Mouse (Mus musculus) layer of hippocampus, postnatal 10 days (tissue): ENCODE results near the gene Tmsb15b1. TPM values are rescaled to one million over a fixed set of nuclear protein-coding genes. Genes with fewer than 3 reads are reported as not detected.
"Not testable (repeated sequence)": the region's sequence is repeated elsewhere in the genome, so short reads cannot be mapped to it uniquely, and the experiment has no call there.

Source experiments
- DNase-seq, 2 experiments: peaks; one replicate each; pipeline ENCODE4 v3.0.0; 2021; ENCODE audit warnings: low spot score in 2 of 2
- long read RNA-seq: library from polyadenylated mRNA; stranded (forward); transcript quantifications from one replicate; pipeline ENCODE4 v2.0.0, GENCODE M21; 2023
- total RNA-seq, 2 experiments: library from RNA; stranded (reverse); gene quantifications; 2 replicates each; pipeline ENCODE4 v1.2.3; 2021

The Tmsb15b1 gene
- total RNA-seq: 10 to 100 TPM in 1 of 2 experiments, 1 to 10 TPM in 1; 8.2 to 21.9 TPM
- long read RNA-seq, partial matches to known transcripts: 0 of 6 reads
- long read RNA-seq, other reads (novel, unspliced or antisense): 2 of 6 reads

- DNase-seq: peak; percentile 51 to 59
Observed at GRCm38 (mm10) chrX:136976424-136977084, at the start of gene Tmsb15b1, which contains the start of gene Tmsb15l. Tmsb15b1 (minus strand) TSS chrX:136976874. Tmsb15l (minus strand) TSS chrX:136976869.

GRCm38 (mm10) chrX:137019310-137019709, 42.6 kb upstream of the Tmsb15b1 start:
- peak; percentile 58 to 62 for DNase-seq

GRCm38 (mm10) chrX:137017668-137018067, 41.0 kb upstream of the Tmsb15b1 start:
- DNase-seq: no peak

- peak in 1 of 2 experiments; percentile 49 for DNase-seq
Observed at GRCm38 (mm10) chrX:137015099-137015709, 38.5 kb upstream of the Tmsb15b1 start.

- DNase-seq: no peak
Observed at GRCm38 (mm10) chrX:136996256-136996655, 19.6 kb upstream of the Tmsb15b1 start.

- DNase-seq: peak in 1 of 2 experiments; percentile 42
Observed at GRCm38 (mm10) chrX:136993641-136994040, 17.0 kb upstream of the Tmsb15b1 start.

- DNase-seq: peak; percentile 72 to 82
Observed at GRCm38 (mm10) chrX:136992978-136993547, 16.4 kb upstream of the Tmsb15b1 start, which contains the start of gene Zcchc18. Zcchc18 (plus strand) TSS chrX:136993155.

- DNase-seq: peak in 1 of 2 experiments; percentile 17
Observed at GRCm38 (mm10) chrX:136992191-136992965, 15.7 kb upstream of the Tmsb15b1 start.

- DNase-seq: no peak
Observed at GRCm38 (mm10) chrX:136991274-136991673, 14.6 kb upstream of the Tmsb15b1 start.

GRCm38 (mm10) chrX:136986039-136986438, 9.4 kb upstream of the Tmsb15b1 start:
- DNase-seq: no peak

- DNase-seq: no peak
Observed at GRCm38 (mm10) chrX:136978616-136979015, 1.9 kb upstream of the Tmsb15b1 start.

GRCm38 (mm10) chrX:136975397-136975796, 1.3 kb downstream of the Tmsb15b1 start, which contains the start of gene Tmsb15b2:
Tmsb15b2 (minus strand) TSS chrX:136975497.
- not testable (repeated sequence) for DNase-seq

- DNase-seq: peak in 1 of 2 experiments; percentile 41
Observed at GRCm38 (mm10) chrX:136959688-136960087, 17.0 kb downstream of the Tmsb15b1 start.

- DNase-seq: not testable (repeated sequence)
Observed at GRCm38 (mm10) chrX:136958300-136958699, 18.4 kb downstream of the Tmsb15b1 start.

GRCm38 (mm10) chrX:136957583-136958279, 18.9 kb downstream of the Tmsb15b1 start:
- DNase-seq: peak; percentile 46 to 77

- no peak for DNase-seq
Observed at GRCm38 (mm10) chrX:136937985-136938384, 38.7 kb downstream of the Tmsb15b1 start.

- DNase-seq: no peak
Observed at GRCm38 (mm10) chrX:136927031-136927430, 49.6 kb downstream of the Tmsb15b1 start, which contains the start of gene H2bfm. H2bfm (plus strand) TSS chrX:136927325.

- no peak for DNase-seq
Observed at GRCm38 (mm10) chrX:136925863-136926262, 50.8 kb downstream of the Tmsb15b1 start.
